Mouse (Mus musculus) liver, embryonic 15.5 days (tissue): ENCODE data around the gene Mcm7. TPM values are rescaled to one million over a fixed set of nuclear protein-coding genes. Genes with fewer than 3 reads are reported as not detected.

Experiments used
- ATAC-seq: fragments of 200-750 bp; cut with Nextera tagmentation; 2 replicates; pipeline ENCODE4 v1.8.0; 2017; ENCODE audit warnings: moderate number of reproducible peaks, mild to moderate bottlenecking, moderate library complexity; ENCODE audit not compliant: insufficient read depth
- H3K27ac ChIP-seq: fragments of 300-500 bp; sonication (generic); replicated peaks from 2 replicates; pipeline ENCODE4 v1.5.1; 2015; ENCODE audit warnings: mild to moderate bottlenecking, inconsistent platforms
- H3K27me3 ChIP-seq: fragments of 300-500 bp; sonication (generic); 2 replicates; pipeline ENCODE4 v1.6.1; 2015; ENCODE audit warnings: mild to moderate bottlenecking, inconsistent platforms
- H3K36me3 ChIP-seq: fragments of 300-500 bp; sonication (generic); replicated peaks from 2 replicates; pipeline ENCODE4 v1.6.1; 2015; ENCODE audit warnings: moderate library complexity, mild to moderate bottlenecking, inconsistent platforms
- H3K4me1 ChIP-seq: fragments of 300-500 bp; sonication (generic); replicated peaks from 2 replicates; pipeline ENCODE4 v1.6.1; 2015; ENCODE audit warnings: inconsistent platforms
- H3K4me2 ChIP-seq: fragments of 300-500 bp; sonication (generic); 2 replicates; pipeline ENCODE4 v1.6.1; 2015; ENCODE audit warnings: moderate library complexity, mild to moderate bottlenecking, inconsistent platforms
- H3K4me3 ChIP-seq: fragments of 300-500 bp; sonication (generic); replicated peaks from 2 replicates; pipeline ENCODE4 v1.5.1; 2015; ENCODE audit warnings: mild to moderate bottlenecking, inconsistent platforms
- H3K9ac ChIP-seq: fragments of 300-500 bp; sonication (generic); 2 replicates; pipeline ENCODE4 v1.6.1; 2015; ENCODE audit warnings: moderate library complexity, mild to moderate bottlenecking, inconsistent platforms
- H3K9me3 ChIP-seq: fragments of 300-500 bp; sonication (generic); replicated peaks from 2 replicates; pipeline ENCODE4 v1.6.1; 2016; ENCODE audit warnings: inconsistent platforms
- WGBS: fragments of 180-500 bp; shearing (Covaris S2); methylation state at CpG from one replicate; pipeline ENCODE4 v1.1.7; 2015; ENCODE audit warnings: mixed read lengths; ENCODE audit not compliant: insufficient replicate concordance; 5-methylcytosine and 5-hydroxymethylcytosine counted together
- polyA plus RNA-seq: library from polyadenylated mRNA; unstranded; fragments of >200 nt; fragmentation: Nextera tagmentation; extraction: Ambion mirVana; gene quantifications from 2 replicates; pipeline ENCODE4 v1.2.1, GENCODE M21; 2015

Mcm7 gene
- polyA plus RNA-seq, 1 experiment from 2014 or later, result 174 TPM

DNA sequence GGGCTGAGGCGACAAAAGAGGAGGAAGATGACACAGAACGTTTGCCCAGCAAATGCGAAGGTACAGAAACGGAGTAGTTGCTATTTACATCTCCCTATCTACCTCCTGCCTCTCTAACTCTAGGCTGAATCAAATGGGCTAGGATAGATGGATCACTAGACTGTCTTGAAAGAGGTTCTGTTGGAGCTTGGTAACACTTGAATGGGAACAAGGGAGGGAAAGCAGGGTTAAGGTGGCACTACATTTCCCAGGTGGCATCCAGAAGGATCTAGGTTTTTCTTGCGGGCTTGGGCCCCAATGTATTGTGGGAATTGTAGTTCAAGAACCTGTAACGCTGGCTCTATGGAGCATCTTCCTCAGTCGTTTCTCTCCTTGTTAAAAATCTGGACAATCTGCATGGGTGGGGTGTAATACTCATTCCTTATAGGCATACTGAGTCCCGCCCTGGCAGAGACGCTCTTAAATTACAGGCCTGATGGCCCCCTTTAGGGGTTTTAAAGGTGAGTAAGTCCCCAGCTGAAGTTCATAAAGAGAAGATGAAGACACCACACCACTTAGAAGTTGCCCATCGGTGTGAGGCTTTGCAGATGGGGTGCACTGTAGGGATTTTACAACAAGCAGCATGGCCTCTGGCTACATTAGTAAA lies 15.6 kb upstream of the Mcm7 start:
- peaks cover 25% of the 10 kb centered on the region for H3K36me3 ChIP-seq
- peak overlapping the region; percentile 83 for H3K4me2 ChIP-seq
- peaks cover 32% of the 10 kb centered on the region for H3K4me1 ChIP-seq
- no peaks in the 10 kb centered on the region for H3K27me3 ChIP-seq
- peak overlapping the region; percentile 82 for H3K27ac ChIP-seq
- H3K9ac ChIP-seq, result peak overlapping the region; percentile 72
- H3K9me3 ChIP-seq, result no peaks in the 10 kb centered on the region
- 0% methylated on average over 10 of the region's 10 CpGs for WGBS
- peak overlapping the region; percentile 79 for H3K4me3 ChIP-seq
- ATAC-seq, result peak; percentile 83

DNA sequence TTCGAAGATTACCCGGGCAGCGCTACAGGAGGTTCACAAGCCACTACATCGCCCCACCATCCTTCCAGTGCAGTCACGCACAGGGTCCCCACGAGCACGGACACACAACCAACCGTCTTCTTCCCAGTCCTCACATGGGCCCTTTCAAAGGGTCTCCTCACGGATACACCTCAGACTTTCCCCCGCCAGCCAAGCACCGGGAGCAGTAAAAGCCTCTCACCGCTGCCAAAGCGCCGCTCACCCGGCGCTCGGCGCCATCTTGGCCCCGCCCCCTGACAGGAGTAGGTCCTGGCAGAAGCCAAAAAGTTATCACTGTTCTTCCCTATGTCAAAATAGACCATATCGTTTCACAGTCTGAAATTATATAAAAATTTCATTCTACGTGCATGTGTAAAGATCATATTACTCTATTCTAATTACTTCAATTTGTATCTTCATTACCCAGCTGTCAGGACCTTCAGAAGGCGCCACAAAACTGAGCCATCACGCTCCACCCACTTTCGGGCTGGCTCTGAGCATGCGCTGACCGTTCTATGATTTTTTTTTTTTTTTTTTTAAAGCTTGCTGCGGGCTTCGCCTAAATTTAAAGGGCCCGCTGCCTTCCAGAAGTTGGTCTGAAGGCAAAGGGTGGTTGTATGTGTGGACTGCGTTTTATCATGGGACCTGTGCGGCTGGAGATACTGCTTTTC lies 14.9 kb upstream of the Mcm7 start, which contains the start of the genes Taf6 and Cnpy4:
Gene Taf6 (minus strand): TSS at position 502 of the 689 bp plus-strand sequence.
Gene Cnpy4 (plus strand): TSS at position 536 of the 689 bp plus-strand sequence.
- H3K9me3 ChIP-seq, result no peaks in the 10 kb centered on the region
- ATAC-seq, result peak; percentile 84
- H3K27me3 ChIP-seq, result no peaks in the 10 kb centered on the region
- peak within 1 kb of the TSS; percentile 84 for H3K9ac ChIP-seq
- peak within 1 kb of the TSS; percentile 82 for H3K27ac ChIP-seq
- peak within 1 kb of the TSS; percentile 79 for H3K4me3 ChIP-seq
- peak within 1 kb of the TSS; percentile 83 for H3K4me2 ChIP-seq
- peaks cover 32% of the 10 kb centered on the region for H3K4me1 ChIP-seq
- peaks cover 26% of the 10 kb centered on the region for H3K36me3 ChIP-seq
- WGBS, result under 1% methylated on average over 31 of the region's 31 CpGs

DNA sequence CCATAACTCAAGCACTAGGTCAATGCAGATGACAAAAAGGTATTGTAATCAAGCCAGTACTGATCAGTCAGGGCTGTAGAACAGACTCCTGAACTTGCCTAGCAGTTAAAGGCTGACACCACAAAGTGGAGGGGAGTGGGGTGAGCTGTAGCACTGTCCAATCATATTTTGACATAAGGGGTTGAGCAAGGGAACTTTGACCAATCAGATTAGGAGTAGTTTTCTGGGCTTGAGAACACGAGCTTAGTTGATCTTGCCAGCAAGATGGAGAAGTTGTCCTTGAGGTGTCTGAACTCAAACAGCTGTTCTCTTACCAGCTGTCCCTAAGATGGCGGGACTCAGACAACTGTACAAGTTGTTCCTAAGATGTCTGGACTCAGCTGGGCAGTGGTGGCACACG lies 995 bp upstream of the Mcm7 start:
- WGBS, result 55% methylated on average over 3 of the region's 3 CpGs
- H3K27ac ChIP-seq, result peak overlapping the region; percentile 96
- ATAC-seq, result no peak
- H3K36me3 ChIP-seq, result peaks cover 65% of the 10 kb centered on the region
- H3K4me1 ChIP-seq, result peaks cover 37% of the 10 kb centered on the region
- no peak overlapping the region; the same call in 1 of the 2 replicates for H3K4me3 ChIP-seq
- no peaks in the 10 kb centered on the region for H3K9me3 ChIP-seq
- no peaks in the 10 kb centered on the region for H3K27me3 ChIP-seq
- H3K4me2 ChIP-seq, result peak overlapping the region; percentile 87
- peak overlapping the region; percentile 85; the same call in 1 of the 2 replicates for H3K9ac ChIP-seq

DNA sequence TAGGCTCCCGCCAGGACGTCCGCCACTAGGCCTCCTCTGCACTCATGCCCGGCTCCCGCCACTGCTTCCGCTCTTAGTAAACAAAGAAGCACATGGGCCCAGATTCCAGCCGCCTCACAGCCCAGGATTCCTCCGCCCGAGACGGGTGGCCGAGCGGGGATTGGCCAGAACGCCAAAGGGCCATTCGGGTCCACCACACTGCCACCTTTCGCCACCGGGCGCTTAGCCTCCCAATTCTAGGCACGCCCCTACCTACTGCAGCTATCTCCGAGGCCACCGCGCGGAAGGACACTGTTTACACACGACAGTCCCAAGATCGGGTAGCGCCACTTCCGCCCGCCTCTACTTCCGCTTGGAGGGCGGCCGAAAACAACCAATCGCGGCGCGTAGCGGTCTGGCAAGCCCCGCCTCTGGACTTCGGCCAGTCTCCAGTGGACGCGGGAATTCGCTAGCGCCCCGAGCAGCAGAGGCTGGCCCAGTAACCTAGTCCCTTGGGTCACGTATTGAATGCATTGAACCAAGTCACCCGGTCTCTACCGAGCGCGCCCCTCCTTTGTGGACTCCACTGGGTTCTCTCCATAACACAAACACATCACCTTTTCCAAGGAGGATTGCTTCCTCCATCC lies 1.2 kb downstream of the Mcm7 start:
- no peaks in the 10 kb centered on the region for H3K9me3 ChIP-seq
- peak overlapping the region; percentile 85 for H3K9ac ChIP-seq
- peaks cover 49% of the 10 kb centered on the region for H3K4me1 ChIP-seq
- H3K4me2 ChIP-seq, result peak overlapping the region; percentile 87
- peaks cover 66% of the 10 kb centered on the region for H3K36me3 ChIP-seq
- peak; percentile 85 for ATAC-seq
- no peaks in the 10 kb centered on the region for H3K27me3 ChIP-seq
- H3K4me3 ChIP-seq, result peak overlapping the region; percentile 93
- peak overlapping the region; percentile 96 for H3K27ac ChIP-seq
- under 1% methylated on average over 47 of the region's 47 CpGs for WGBS

DNA sequence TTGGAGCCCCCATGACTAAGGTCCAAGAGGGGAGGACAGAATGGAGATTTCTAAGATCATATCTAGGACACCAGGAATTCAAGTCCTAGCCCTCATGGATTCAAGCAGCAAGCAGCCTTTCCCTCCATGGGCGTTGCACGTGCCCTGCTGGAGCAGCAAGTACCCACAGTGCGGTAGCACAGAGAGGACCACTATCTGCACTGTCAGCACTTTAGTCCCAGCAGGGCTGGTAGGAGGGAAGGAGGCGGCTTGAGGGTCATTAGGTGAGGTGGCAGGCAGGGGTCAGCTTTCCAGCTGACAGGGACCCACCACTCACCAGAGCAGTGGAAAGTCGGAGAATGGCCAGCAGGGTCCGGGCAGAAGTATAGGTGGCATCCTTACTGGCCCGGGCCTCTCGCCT lies 6.6 kb downstream of the Mcm7 start:
- peaks cover 84% of the 10 kb centered on the region for H3K36me3 ChIP-seq
- no peaks in the 10 kb centered on the region for H3K9me3 ChIP-seq
- H3K27me3 ChIP-seq, result no peaks in the 10 kb centered on the region
- no peak overlapping the region for H3K27ac ChIP-seq
- H3K4me2 ChIP-seq, result no peak overlapping the region
- WGBS, result 88% methylated on average over 8 of the region's 8 CpGs
- no peak overlapping the region for H3K4me3 ChIP-seq
- no peak overlapping the region for H3K9ac ChIP-seq
- ATAC-seq, result no peak
- H3K4me1 ChIP-seq, result peaks cover 60% of the 10 kb centered on the region

DNA sequence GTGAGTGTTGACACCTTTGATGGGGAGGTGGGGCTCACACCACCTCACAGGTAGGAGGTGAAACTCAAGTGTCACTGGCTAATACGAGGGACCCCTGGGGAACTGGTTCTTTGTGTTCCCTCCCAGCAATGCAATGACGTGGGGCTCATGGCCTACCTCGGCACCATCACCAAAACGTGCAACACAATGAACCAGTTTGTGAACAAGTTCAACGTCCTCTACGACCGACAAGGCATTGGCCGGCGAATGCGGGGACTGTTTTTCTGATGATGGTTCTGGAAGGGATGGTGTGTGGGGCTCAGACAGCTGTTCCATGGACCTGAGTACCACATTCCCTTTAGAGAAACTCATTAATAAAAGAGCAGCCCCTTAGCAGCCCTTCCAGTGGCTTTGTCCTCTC lies 8.6 kb downstream of the Mcm7 start:
- no peak for ATAC-seq
- H3K36me3 ChIP-seq, result peaks cover 67% of the 10 kb centered on the region
- 77% methylated on average over 10 of the region's 10 CpGs for WGBS
- no peak overlapping the region for H3K9ac ChIP-seq
- peaks cover 51% of the 10 kb centered on the region for H3K4me1 ChIP-seq
- no peak overlapping the region for H3K27ac ChIP-seq
- H3K9me3 ChIP-seq, result no peaks in the 10 kb centered on the region
- H3K27me3 ChIP-seq, result no peaks in the 10 kb centered on the region
- H3K4me2 ChIP-seq, result no peak overlapping the region
- H3K4me3 ChIP-seq, result no peak overlapping the region

DNA sequence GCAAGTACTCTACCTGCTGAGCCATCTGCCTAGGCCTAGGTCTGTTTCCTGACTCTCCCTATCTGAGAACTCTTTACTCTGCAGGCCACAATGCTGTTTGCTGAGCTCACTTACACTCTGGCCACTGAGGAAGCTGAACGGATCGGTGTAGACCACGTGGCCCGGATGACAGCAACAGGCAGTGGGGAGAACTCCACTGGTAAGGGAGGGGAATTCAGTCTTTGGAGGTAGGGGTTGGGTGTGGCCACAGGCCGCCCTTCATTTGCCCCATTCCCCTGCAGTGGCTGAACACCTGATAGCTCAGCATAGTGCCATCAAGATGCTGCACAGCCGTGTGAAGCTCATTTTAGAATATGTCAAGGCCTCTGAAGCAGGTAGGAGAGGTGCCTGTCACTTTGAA lies 9.2 kb downstream of the Mcm7 start:
- H3K27ac ChIP-seq, result no peak overlapping the region

DNA sequence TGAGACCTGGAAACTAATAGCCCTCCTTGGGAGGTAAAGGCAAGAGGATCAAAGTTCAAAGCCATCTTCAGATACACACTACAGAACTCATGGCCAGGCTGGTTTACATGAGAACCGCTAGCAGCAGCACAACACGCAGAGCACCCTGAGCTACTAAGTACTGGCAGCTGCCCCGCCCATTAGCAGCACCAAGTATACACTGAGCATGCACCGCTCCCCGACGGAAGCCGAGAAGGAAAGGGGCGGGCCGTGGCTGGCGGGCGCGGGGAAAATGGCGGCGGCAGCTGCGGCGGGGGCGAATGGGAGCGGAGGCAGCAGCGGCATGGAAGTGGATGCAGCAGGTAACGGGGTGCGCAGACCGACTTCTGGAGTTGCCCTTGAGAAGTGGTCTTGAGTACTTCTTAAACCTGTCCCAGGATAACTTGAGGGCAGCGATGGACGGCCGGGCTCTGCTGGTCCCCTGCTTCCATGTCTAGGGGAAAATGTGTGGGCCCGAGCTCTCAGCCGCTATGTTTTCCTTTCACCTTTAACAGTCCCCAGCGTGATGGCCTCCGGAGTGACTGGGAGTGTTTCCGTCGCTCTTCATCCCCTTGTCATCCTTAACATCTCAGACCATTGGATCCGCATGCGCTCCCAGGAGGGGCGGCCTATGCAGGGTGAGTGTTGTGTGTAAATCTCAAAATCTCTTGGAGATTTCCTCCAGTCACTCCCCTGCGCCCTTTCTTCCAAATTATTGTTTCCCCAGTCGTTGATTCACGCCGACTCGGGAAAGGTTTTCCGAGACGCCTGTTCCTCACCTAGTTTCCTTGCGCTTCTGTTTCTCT lies 11.2 kb downstream of the Mcm7 start, which contains the start of gene Cops6:
Gene Cops6 (plus strand): TSS at position 230 of the 824 bp plus-strand sequence.
- no peaks in the 10 kb centered on the region for H3K9me3 ChIP-seq
- peak; percentile 95 for ATAC-seq
- H3K4me2 ChIP-seq, result peak within 1 kb of the TSS; percentile 88
- peak within 1 kb of the TSS; percentile 87 for H3K4me3 ChIP-seq
- peak within 1 kb of the TSS; percentile 61 for H3K27ac ChIP-seq
- H3K9ac ChIP-seq, result peak within 1 kb of the TSS; percentile 81
- H3K4me1 ChIP-seq, result peaks cover 36% of the 10 kb centered on the region
- WGBS, result under 1% methylated on average over 42 of the region's 42 CpGs
- H3K27me3 ChIP-seq, result no peaks in the 10 kb centered on the region
- peaks cover 42% of the 10 kb centered on the region for H3K36me3 ChIP-seq

More for the DNA sequence above, 9.2 kb downstream of the Mcm7 start:
- 56% methylated on average over 6 of the region's 6 CpGs for WGBS
- H3K9me3 ChIP-seq, result no peaks in the 10 kb centered on the region
- H3K27me3 ChIP-seq, result no peaks in the 10 kb centered on the region
- H3K9ac ChIP-seq, result no peak overlapping the region
- H3K4me2 ChIP-seq, result no peak overlapping the region
- peaks cover 47% of the 10 kb centered on the region for H3K4me1 ChIP-seq
- peaks cover 62% of the 10 kb centered on the region for H3K36me3 ChIP-seq
- ATAC-seq, result no peak
- no peak overlapping the region for H3K4me3 ChIP-seq

DNA sequence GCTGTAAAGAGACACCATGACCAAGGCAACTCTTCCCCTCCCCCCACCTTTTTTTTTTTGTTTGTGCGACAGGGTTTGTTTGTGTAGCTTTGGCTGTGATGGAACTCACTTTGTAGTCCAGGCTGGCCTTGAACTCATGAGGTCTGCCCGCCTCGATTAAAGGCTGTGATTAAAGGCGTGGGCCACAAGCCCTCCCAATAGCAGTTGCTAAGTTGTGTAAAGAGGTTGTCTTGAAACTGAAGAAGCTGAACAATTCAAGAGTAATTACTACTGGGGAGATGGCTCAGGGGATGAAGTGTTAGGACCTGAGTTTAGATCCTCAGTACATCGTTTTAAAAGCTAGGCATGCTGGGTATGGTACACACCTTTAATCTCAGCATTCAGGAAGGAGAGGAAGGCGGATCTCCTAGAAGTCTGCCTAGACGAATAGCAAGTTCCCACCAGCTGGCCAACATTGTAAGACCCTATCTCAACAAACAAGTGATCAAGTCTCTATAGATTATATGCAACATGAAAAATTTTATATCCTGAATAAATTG lies 11.9 kb downstream of the Mcm7 start:
- ATAC-seq, result no peak
- Histone ChIP-seq H3K27me3 (no peaks in the 10 kb centered on the region), H3K9me3 (no peaks in the 10 kb centered on the region), H3K36me3 (peaks cover 34% of the 10 kb centered on the region), H3K9ac (peak overlapping the region; percentile 81; the same call in 1 of the 2 replicates), H3K4me2 (peak overlapping the region; percentile 88), H3K4me1 (peaks cover 36% of the 10 kb centered on the region), H3K27ac (peak overlapping the region; percentile 61), H3K4me3 (peak overlapping the region; percentile 87)
- 58% methylated on average over 7 of the region's 7 CpGs for WGBS

DNA sequence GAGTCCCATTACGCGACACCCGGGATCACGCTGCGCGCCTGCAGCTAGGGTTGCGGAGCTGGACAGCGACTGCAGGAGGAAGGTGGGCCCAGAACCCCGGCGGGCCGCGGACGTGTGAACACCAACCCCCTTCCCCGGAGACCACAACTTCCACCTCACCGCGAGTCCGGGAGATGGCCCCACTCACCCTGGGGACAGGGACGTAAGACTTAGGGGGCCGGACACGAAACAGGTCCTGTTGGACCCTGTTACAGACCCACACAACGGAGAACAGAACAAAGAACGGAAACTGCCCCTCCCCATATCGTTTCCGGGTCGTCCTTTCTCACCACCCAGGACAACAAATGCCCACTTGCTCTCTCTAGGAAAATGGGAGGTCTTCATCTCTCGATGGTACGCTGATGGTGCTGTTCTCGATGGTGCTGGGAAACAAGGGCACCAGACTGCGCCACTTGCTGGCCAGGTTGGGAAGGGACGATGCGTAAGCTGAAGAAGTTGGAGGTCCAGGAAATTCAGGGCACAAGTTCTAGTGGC lies 16.7 kb downstream of the Mcm7 start, which contains the start of gene Zfp113:
Gene Zfp113 (minus strand): TSS at position 302 of the 534 bp plus-strand sequence.
- peak within 1 kb of the TSS; percentile 79 for H3K4me2 ChIP-seq
- H3K9me3 ChIP-seq, result no peaks in the 10 kb centered on the region
- peaks cover 22% of the 10 kb centered on the region for H3K36me3 ChIP-seq
- WGBS, result under 1% methylated on average over 31 of the region's 31 CpGs
- peak; percentile 94 for ATAC-seq
- H3K27me3 ChIP-seq, result no peaks in the 10 kb centered on the region
- peak within 1 kb of the TSS; percentile 87 for H3K9ac ChIP-seq
- peak within 1 kb of the TSS; percentile 83 for H3K4me3 ChIP-seq
- peaks cover 22% of the 10 kb centered on the region for H3K4me1 ChIP-seq
- H3K27ac ChIP-seq, result peak within 1 kb of the TSS; percentile 84
